Mouse (Mus musculus) myocyte (in vitro differentiated cells): ENCODE measurements at regions not wholly inside any gene's neighbourhood (a gene's known extent, or its start where the extent isn't known, plus 50 kb on each side); places are given as distances from the start of the nearest gene placed in this dataset.

ENCODE experiments used
- H3K27me3 ChIP-seq: one replicate; pipeline ENCODE4 v1.6.1; 2011; ENCODE audit not compliant: control insufficient read depth, insufficient read depth, insufficient read length
- H3K36me3 ChIP-seq: one replicate; pipeline ENCODE4 v1.6.1; 2011; ENCODE audit not compliant: control insufficient read depth, insufficient read depth
- H3K4me2 ChIP-seq: one replicate; pipeline ENCODE4 v1.6.1; 2011; ENCODE audit warnings: low read depth, control low read depth
- H3K4me3 ChIP-seq: one replicate; pipeline ENCODE4 v1.5.1; 2011; ENCODE audit warnings: mild to moderate bottlenecking, control low read depth, moderate library complexity
- H3K79me2 ChIP-seq: one replicate; pipeline ENCODE4 v1.6.1; 2011; ENCODE audit not compliant: control insufficient read depth, insufficient read depth
- H3ac ChIP-seq: one replicate; pipeline ENCODE4 v1.6.1; 2011; ENCODE audit not compliant: control insufficient read depth, insufficient read length
- CEBPB ChIP-seq: IDR thresholded peaks from 2 replicates; pipeline ENCODE4 v1.6.1; 2011; ENCODE audit warnings: mild to moderate bottlenecking, moderate library complexity; ENCODE audit not compliant: poor library complexity, insufficient read depth, severe bottlenecking
- E2F4 ChIP-seq: IDR thresholded peaks from one replicate; pipeline ENCODE4 v1.6.1; 2011; ENCODE audit warnings: mild to moderate bottlenecking, control low read depth, moderate library complexity; ENCODE audit not compliant: insufficient read depth
- MAX ChIP-seq: IDR thresholded peaks from one replicate; pipeline ENCODE4 v1.6.1; 2011; ENCODE audit warnings: low read depth, mild to moderate bottlenecking, control low read depth
- MYOD1 ChIP-seq, 3 experiments: IDR thresholded peaks; one replicate each; pipeline ENCODE4 v1.6.1; 2011; ENCODE audit warnings: control low read depth in 2 of 3, low read depth in 2 of 3, mild to moderate bottlenecking in 2 of 3, moderate library complexity in 1 of 3; ENCODE audit not compliant: insufficient read length in 2 of 3, control insufficient read depth in 1 of 3
- MYOG ChIP-seq, 3 experiments: IDR thresholded peaks; one replicate each; pipeline ENCODE4 v1.6.1; 2011; ENCODE audit warnings: control low read depth in 2 of 3, low read depth in 2 of 3, mild to moderate bottlenecking in 2 of 3; ENCODE audit not compliant: insufficient read length in 2 of 3, control insufficient read depth in 1 of 3, insufficient read depth in 1 of 3
- POLR2A ChIP-seq: IDR thresholded peaks from one replicate; pipeline ENCODE4 v1.6.1; 2011; ENCODE audit warnings: low read depth, mild to moderate bottlenecking, control low read depth, moderate library complexity; ENCODE audit not compliant: insufficient read length
- POLR2AphosphoS2 ChIP-seq: IDR thresholded peaks from one replicate; pipeline ENCODE4 v1.6.1; 2011; ENCODE audit warnings: low read depth, control low read depth; ENCODE audit not compliant: insufficient read length
- REST ChIP-seq: IDR thresholded peaks from one replicate; pipeline ENCODE4 v1.6.1; 2011; ENCODE audit warnings: mild to moderate bottlenecking, control low read depth, moderate library complexity; ENCODE audit not compliant: insufficient read depth, insufficient read length
- SRF ChIP-seq: IDR thresholded peaks from one replicate; pipeline ENCODE4 v1.6.1; 2011; ENCODE audit warnings: low read depth; ENCODE audit not compliant: control insufficient read depth, insufficient read length
- TCF12 ChIP-seq: IDR thresholded peaks from one replicate; pipeline ENCODE4 v1.6.1; 2011; ENCODE audit warnings: mild to moderate bottlenecking, control low read depth; ENCODE audit not compliant: poor library complexity, insufficient read depth, severe bottlenecking
- TCF3 ChIP-seq: IDR thresholded peaks from one replicate; pipeline ENCODE4 v1.6.1; 2011; ENCODE audit warnings: low read depth, control low read depth; ENCODE audit not compliant: insufficient read length
- USF1 ChIP-seq: IDR thresholded peaks from one replicate; pipeline ENCODE4 v1.6.1; 2011; ENCODE audit warnings: low read depth, mild to moderate bottlenecking, control low read depth, moderate library complexity

DNA sequence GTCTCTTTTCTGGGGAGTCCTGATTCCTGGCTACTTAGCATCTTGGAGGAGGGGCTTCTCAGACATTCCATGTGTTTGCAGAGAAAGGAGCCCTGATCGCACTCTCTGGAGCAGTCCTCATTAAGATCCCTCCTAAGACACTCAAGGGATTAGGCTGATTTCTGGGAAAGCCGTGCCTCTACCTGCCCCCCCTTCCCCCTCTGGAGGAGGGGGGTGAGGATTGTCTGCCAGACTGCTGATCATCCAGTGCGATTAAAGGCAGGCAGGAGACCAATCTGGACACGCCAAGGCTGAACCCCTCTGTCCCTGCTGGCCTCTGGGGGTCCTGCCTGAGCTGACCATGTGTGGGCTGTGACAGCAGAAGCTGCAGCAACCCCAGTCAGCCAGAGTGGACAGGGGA lies 65.4 kb downstream of the Vegfa start:
- no peak for TF ChIP-seq TCF12
- Histone ChIP-seq H3K4me3 (no peak overlapping the region), H3K79me2 (no peaks in the 10 kb centered on the region), H3ac (no peak overlapping the region), H3K4me2 (no peak overlapping the region), H3K27me3 (no peaks in the 10 kb centered on the region), H3K36me3 (no peaks in the 10 kb centered on the region)

- Histone ChIP-seq H3K79me2 (no peaks in the 10 kb centered on the region), H3ac (no peak overlapping the region), H3K27me3 (no peaks in the 10 kb centered on the region), H3K4me3 (no peak overlapping the region), H3K4me2 (no peak overlapping the region), H3K36me3 (no peaks in the 10 kb centered on the region)
- TF ChIP-seq E2F4 (no peak), POLR2A (no peak), MYOG (IDR thresholded peaks at IDR 0.05; ENCODE audit: control insufficient read depth in 1 of 3, insufficient read depth in 1 of 3, insufficient read length in 2 of 3, low read depth in 2 of 3) (no peak), TCF3 (no peak), TCF12 (no peak), USF1 (no peak)
These were observed 68.1 kb downstream of the Vegfa start for GRCm38 (mm10) chr17:45964031-45964430.

DNA sequence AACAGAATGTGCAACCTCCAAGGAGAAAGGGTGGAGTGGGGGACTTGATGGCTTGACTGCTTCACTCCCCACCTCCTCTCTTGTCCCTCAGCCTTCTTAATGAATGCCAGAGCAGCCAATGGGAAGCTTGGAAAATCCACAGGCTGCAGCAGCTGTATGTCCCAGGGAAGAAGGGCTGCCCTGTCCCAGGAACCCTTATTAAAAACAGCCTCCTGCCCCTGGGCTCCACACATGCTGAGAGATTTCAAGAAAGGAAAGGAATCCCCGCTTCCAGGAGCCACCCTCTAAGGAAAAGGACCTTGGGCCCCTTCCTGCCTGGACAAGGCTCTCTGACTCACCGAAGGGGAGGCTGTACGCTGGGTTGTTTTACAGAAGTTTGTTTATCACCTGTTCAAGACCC lies 68.8 kb downstream of the Vegfa start:
- H3K36me3 ChIP-seq = no peaks in the 10 kb centered on the region
- no peak overlapping the region for H3ac ChIP-seq
- no peak overlapping the region for H3K4me3 ChIP-seq
- H3K4me2 ChIP-seq = no peak overlapping the region
- H3K27me3 ChIP-seq = no peaks in the 10 kb centered on the region
- H3K79me2 ChIP-seq = no peaks in the 10 kb centered on the region
- no peak for TF ChIP-seq MAX
- TF ChIP-seq CEBPB = no peak
- no peak for TF ChIP-seq MYOD1 (IDR thresholded peaks at IDR 0.05; ENCODE audit: control insufficient read depth in 1 of 3, insufficient read length in 2 of 3, low read depth in 2 of 3)
- TF ChIP-seq E2F4 = no peak
- TF ChIP-seq USF1 = no peak
- no peak for TF ChIP-seq POLR2A
- TF ChIP-seq REST = no peak
- no peak for TF ChIP-seq MYOG (IDR thresholded peaks at IDR 0.05; ENCODE audit: control insufficient read depth in 1 of 3, insufficient read depth in 1 of 3, insufficient read length in 2 of 3, low read depth in 2 of 3)
- TF ChIP-seq SRF = no peak
- TF ChIP-seq TCF3 = no peak
- no peak for TF ChIP-seq POLR2AphosphoS2
- no peak for TF ChIP-seq TCF12

DNA sequence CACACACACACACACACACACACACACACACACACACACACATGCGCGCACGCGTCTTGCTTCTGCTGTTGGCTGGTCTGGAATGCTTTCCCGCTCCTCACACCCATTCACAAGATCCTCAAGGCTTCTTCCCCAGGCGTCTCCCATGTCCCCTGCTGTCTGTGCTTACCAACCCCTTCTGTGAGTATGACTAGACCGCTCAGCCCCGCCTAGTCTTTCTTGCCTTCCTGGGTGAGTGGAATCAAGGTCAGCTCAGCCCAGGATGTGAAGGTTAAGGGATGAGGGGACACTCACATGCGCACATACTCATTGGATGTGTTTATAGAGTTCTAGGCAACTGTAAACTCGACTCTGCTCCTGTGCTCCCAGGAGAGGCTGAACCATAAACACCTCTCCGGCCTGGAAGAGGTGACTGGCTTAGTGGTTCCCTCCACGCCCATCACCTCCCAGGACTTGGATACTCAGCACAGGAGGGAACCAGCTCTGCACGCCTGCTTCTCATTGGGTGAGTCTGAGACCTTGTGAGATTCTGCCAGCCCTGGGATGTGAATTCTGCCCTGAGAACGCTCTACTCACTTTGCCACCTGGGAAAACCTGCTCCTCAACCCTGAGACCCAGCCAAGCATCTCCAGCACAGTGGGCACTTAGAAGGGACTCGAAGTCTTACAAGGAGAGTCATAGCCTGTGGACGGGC lies 70.4 kb downstream of the Vegfa start:
- H3ac ChIP-seq = no peak overlapping the region
- H3K27me3 ChIP-seq = no peaks in the 10 kb centered on the region
- no peaks in the 10 kb centered on the region for H3K36me3 ChIP-seq
- TF ChIP-seq MYOG (IDR thresholded peaks at IDR 0.05; ENCODE audit: control insufficient read depth in 1 of 3, insufficient read depth in 1 of 3, insufficient read length in 2 of 3, low read depth in 2 of 3) = no peak
- TF ChIP-seq E2F4 = no peak
- TF ChIP-seq TCF12 = no peak
- TF ChIP-seq MYOD1 (IDR thresholded peaks at IDR 0.05; ENCODE audit: control insufficient read depth in 1 of 3, insufficient read length in 2 of 3, low read depth in 2 of 3) = no peak
- no peak for TF ChIP-seq POLR2A
- TF ChIP-seq USF1 = no peak
- no peak for TF ChIP-seq TCF3
- H3K4me3 ChIP-seq = no peak overlapping the region
- no peak overlapping the region for H3K4me2 ChIP-seq
- H3K79me2 ChIP-seq = no peaks in the 10 kb centered on the region

DNA sequence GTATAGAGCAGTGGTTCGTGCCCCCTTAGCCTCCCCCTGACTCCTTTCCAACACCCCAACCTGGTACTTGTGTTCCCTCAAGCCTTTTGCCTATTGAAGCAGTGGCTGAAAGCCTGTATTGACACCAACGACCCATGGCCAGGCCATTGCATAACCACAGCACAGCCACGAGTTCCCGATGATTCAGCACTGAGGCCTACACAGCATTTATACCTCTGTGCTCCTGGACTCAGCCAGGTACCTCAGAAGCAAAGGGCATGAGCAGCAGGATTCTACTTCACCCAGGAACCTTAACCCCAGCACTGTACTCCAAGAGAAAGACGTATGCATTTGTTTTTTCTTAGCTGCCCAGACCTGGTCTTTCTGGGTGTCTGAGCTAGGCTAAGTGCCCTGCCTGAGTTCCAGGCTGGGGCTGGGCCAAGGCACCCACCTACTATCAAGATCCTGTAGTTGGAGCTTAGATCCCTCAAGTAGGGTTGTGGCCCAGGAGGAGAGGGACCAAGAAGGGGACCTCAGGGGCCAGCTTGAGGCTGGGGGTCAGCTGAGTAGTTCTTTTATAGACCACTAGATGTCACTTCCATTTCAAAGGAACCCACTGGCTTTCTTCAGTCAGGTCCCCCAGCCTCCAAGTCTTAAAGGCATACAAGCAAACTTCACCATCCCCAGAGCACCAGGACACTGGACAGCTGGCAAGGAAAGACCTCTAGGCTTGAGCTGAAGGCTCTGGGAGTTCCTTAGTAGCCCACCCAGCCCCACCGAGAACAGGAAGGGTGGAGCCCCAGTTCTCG lies 73.9 kb downstream of the Vegfa start:
- no peaks in the 10 kb centered on the region for H3K79me2 ChIP-seq
- H3K36me3 ChIP-seq = no peaks in the 10 kb centered on the region
- H3K4me3 ChIP-seq = no peak overlapping the region
- H3ac ChIP-seq = no peak overlapping the region
- TF ChIP-seq CEBPB (peak; percentile 63), MYOD1 (IDR thresholded peaks at IDR 0.05; ENCODE audit: control insufficient read depth in 1 of 3, insufficient read length in 2 of 3, low read depth in 2 of 3) (no peak)
- no peaks in the 10 kb centered on the region for H3K27me3 ChIP-seq
- no peak overlapping the region for H3K4me2 ChIP-seq
